Mouse (Mus musculus): ENCODE measurements around the gene Cyp4f14.

Gene Cyp4f14

GRCm38 (mm10) chr17:32917131-32917530, at the start of gene Cyp4f14:
Cyp4f14 (minus strand) TSS chr17:32917342.
- WGBS = 27% methylated on average over 2 of the region's 2 CpGs

GRCm38 (mm10) chr17:32965623-32966290, 48.6 kb upstream of the Cyp4f14 start, which contains the start of gene Zfp472:
Zfp472 (plus strand) TSS chr17:32965814.
- WGBS = under 1% methylated on average over 33 of the region's 33 CpGs

GRCm38 (mm10) chr17:32965253-32965622, 48.1 kb upstream of the Cyp4f14 start:
- WGBS = under 1% methylated on average over 14 of the region's 14 CpGs

GRCm38 (mm10) chr17:32951441-32951840, 34.3 kb upstream of the Cyp4f14 start:
- WGBS = 30% methylated on average over 16 of the region's 16 CpGs

GRCm38 (mm10) chr17:32951006-32951405, 33.9 kb upstream of the Cyp4f14 start:
- 71% methylated on average over 11 of the region's 11 CpGs for WGBS

GRCm38 (mm10) chr17:32950136-32950535, 33.0 kb upstream of the Cyp4f14 start:
- 87% methylated on average over 3 of the region's 3 CpGs for WGBS

- WGBS = 17% methylated on average over 12 of the region's 12 CpGs
These were observed 30.2 kb upstream of the Cyp4f14 start, which contains the start of gene Cyp4f13 for GRCm38 (mm10) chr17:32947215-32947914. Cyp4f13 (minus strand) TSS chr17:32947402.

- 47% methylated on average over 9 of the region's 9 CpGs for WGBS
These were observed 29.6 kb upstream of the Cyp4f14 start for GRCm38 (mm10) chr17:32946716-32947115.

GRCm38 (mm10) chr17:32944402-32945035, 27.4 kb upstream of the Cyp4f14 start:
- 56% methylated on average over 3 of the region's 3 CpGs for WGBS

GRCm38 (mm10) chr17:32943661-32944060, 26.5 kb upstream of the Cyp4f14 start:
- WGBS = 86% methylated on average over 3 of the region's 3 CpGs

GRCm38 (mm10) chr17:32939831-32940230, 22.7 kb upstream of the Cyp4f14 start:
- WGBS = 90% methylated on average over 4 of the region's 4 CpGs

- 87% methylated on average over 5 of the region's 5 CpGs for WGBS
These were observed 10.7 kb upstream of the Cyp4f14 start for GRCm38 (mm10) chr17:32927803-32928202.

GRCm38 (mm10) chr17:32924658-32925312, 7.6 kb upstream of the Cyp4f14 start:
- WGBS = 13% methylated on average over 32 of the region's 32 CpGs

GRCm38 (mm10) chr17:32923681-32924080, 6.5 kb upstream of the Cyp4f14 start:
- 91% methylated on average over 1 of the region's 1 CpGs for WGBS

- 79% methylated on average over 2 of the region's 2 CpGs for WGBS
These were observed 2.0 kb upstream of the Cyp4f14 start for GRCm38 (mm10) chr17:32919123-32919522.

- 87% methylated on average over 1 of the region's 1 CpGs for WGBS
These were observed 1.1 kb downstream of the Cyp4f14 start for GRCm38 (mm10) chr17:32916075-32916474.

- WGBS = 78% methylated on average over 10 of the region's 10 CpGs
These were observed 11.0 kb downstream of the Cyp4f14 start for GRCm38 (mm10) chr17:32906172-32906571.

- WGBS = 13% methylated on average over 19 of the region's 19 CpGs
These were observed 11.9 kb downstream of the Cyp4f14 start for GRCm38 (mm10) chr17:32905239-32905638.

- WGBS = 64% methylated on average over 2 of the region's 2 CpGs
These were observed 12.7 kb downstream of the Cyp4f14 start for GRCm38 (mm10) chr17:32904414-32904813.

GRCm38 (mm10) chr17:32901751-32902525, 15.2 kb downstream of the Cyp4f14 start:
- 56% methylated on average over 1 of the region's 1 CpGs for WGBS

- WGBS = 96% methylated on average over 4 of the region's 4 CpGs
These were observed 21.7 kb downstream of the Cyp4f14 start for GRCm38 (mm10) chr17:32895421-32895820.

All from cerebral cortex, adult 2 months (tissue).